Mouse (Mus musculus): ENCODE measurements around the gene Elovl1.
A peak's percentile ranks its signal among the peaks of the same experiment; 100 is the strongest.

Elovl1 gene

DNA sequence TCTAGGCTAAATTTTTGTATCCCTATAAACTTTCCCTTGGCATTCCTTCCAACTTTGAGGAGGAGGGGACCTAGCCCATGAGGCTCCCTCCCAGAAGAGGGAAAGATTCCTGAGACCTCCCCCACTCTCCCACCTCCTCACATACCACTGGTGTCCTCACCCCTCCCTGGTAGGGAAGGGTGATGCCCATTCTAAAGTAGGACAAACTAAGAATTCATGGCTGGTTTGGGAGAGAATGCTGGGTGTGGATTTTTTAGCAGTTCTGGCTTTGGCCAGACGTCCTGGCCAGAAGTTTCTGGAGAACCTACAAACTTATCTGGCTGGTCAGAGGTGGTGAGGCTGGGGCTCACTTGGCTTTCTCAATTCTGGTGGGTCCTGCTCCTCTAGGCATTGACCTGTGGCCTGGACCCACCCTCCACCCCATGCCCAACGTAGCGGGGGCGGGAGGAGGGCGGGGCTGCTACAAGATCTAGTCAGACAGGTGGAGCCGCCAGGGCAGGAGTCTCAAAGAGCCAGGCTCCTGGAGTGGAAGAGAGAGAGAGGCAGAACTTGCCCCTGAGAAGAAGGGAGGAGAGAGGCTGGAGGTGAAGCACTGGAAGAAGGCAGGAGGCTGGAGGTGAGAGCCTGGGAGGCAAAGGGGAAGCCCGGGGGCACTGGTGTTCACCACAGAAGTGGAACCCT, 1.5 kb downstream of the Elovl1 start:
- DNase-seq: peak; percentile 58

DNA sequence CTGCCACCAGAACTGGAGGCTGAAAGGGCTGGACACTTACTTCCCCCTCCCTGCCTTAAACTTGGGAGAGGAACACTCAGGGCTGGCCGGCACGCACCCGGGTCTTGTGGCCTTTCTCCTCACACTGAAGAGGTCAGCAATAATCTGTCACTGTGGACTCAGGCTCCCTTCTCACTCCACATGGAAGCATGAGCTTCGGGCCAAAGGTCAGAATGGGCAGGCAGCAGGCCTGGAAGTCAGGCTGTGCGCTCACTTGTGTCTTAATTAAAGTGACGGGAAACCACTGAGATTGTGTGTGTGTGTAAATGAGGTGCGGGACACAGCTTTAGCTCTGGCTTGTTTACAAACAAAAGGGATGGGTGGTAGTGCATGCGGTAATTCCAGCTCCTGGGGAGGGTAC, 4.4 kb downstream of the Elovl1 start:
- DNase-seq: no peak

DNA sequence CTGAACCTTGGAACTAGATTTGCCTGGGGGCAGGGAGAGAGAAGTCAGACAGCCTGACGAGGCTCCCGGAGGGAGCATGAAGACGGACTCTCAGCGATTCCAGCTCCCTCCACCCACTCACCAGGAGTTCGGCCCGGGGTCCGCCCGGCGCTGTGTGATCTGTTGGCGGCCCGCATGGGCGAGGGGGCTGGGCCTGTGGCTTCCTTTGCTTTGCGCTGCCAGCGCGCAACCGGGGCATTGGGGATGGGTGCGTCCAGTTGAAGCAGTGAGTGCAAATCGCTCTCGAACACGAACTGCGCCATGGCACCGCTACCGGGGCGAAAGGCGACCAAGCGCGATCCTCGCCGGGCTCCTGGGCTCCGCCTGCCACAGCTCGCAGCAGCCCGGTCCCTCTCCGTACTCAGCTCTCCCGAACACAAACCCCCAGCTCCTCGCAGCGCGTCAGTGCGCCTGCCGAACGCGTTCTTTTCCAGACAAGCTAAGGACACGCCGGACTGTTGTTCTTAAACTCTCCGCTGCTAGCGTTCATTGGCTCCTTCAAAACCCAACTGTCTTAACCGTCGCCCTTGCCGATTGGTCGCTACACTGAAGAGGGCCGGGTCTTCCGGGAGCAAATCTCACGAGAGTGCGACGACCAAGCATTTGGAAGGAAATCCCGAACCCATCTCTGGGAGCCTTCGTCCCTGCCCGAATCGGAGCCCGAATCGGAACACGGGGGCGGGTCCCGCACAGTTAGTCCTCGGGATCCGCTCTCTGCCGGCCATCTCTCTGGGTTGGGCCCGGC, 9.1 kb downstream of the Elovl1 start, which contains the start of gene Cdc20:
TSS of gene Cdc20 (minus strand) at position 533 of the 784 bp plus-strand sequence.
- peak; percentile 88 for DNase-seq

DNA sequence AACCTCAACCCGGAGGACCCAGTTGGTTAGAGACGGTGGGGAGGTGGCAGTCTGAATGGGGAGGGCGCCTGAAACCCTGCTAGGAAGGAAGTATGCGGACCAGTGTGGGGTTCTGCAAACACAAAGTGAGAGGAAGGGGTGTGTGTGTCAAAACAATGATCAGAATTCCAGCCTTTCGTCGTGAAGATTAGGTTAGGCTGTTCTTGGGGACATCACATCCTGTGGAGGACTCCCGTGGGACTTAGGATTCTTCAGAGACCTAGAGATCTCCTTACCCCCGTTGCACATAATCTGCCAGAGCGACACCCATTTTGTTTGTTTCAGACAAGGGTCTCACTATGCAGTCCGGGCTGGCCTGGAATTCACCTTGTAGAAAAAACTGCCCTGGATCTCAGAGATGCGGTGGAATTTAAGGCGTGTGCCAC, 9.9 kb downstream of the Elovl1 start:
- DNase-seq: peak; percentile 32

DNA sequence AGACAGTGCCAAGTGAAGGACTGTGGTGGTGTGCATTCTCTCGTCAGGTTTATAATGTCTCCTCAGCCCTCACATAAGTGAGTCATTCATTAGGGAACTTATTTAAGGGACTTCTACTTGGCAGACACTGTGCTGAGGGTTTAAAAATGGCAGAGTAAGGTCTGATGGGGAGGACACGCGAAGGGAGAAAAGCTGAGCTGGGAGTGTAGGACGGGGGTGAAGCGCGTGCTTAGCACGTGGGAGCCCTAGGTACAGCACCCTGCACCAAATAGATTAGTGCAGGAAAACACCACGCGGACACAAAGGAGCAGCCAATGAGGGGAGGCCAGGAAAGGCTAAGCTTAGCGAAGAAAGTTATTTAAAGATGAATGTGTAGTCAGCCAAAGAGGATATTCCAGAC, 17.2 kb downstream of the Elovl1 start:
- no peak for DNase-seq

DNA sequence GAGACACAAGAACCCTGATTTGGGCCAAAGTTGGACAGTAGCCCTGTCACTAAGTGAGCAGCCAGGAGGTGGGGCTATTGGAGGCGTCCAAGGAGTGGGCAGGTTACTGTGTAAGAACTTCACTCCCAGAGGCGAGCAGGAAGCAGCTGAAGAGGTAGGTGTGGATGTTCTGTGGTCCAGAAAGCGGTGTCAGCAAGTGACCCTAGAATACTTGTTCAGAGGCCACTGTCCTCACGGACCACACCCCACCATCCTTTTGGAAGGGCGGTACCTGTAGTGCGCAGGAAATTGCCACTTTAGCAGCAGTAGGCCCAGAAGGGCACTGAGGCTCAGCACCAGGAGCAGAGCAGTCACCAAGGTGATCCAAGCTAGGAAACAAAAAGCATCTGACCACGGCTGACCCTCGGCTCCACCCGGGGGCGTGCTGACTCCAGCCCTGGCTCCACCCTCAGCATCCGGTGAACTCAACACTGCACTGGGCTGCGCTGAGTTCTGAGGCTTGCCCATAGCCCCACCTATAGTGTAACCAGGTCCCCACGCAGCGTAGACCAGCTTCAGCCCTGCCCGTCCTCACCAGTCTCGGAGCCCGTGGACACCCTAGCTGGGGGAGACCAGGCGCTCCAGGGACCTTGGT, 18.0 kb downstream of the Elovl1 start:
- DNase-seq: peak; percentile 67

DNA sequence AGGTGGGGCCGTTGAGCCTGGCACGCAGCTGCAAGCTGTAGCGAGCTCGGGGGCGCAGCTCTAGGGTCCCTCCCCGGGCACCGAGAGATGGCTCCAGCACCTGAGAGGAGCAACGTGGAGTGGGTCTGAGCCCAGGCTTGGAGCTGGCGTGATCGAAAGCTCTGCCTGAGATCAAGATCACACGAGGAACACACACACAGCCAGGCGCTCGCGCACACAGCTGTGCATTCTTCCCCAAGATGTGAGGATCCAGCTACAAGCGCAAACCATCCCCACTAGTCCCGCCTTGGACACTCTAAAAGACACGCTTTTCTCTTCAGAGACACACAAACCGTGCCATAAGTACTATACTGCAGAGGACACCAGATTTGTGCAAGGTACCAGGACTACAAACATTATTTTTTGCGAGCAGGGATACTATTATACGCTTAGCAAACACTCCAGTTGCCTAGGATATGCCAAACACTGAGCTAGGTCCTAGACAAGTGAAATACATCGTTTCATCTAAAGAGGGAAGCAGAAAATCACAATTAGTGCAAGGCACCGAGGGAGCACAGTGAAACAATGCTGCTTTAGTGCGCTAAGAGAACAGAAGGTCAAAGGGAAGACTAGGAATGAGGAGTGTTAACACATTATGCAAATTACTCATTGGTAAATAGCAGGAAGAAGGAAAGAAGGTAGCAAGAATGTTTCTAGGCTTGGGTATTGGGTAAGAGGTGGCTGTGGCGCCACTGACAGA, 18.7 kb downstream of the Elovl1 start:
- DNase-seq: no peak

DNA sequence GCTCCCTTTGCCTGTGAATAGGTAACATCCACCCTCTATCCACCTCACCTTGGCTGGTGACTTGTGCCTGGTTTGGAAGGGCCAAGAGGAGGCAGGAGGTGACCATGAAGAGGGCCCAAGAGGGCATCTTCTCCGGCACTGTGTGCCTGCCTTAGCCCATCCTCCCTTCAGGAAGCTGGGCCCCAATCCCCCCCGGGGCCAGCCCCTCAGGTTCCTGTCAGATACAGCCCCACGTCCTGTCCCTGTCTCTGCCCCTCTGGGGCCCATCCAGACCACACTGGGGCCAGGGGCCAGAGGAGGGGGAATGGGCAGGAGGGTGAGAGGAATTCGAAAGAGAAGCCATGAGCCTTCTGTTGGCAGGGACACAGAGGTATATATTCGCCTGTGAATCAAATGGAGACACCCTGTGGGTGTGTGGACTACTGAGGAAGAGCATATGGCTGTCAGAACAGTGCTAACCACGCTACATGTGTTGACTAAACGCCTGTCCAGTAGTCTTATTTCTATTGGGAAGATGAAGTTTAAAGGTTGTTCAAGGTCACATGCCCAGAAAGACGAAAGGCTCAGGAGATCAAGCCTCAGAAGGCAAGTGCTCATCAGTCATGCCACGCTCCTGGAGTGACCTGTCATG, 29.6 kb downstream of the Elovl1 start, which contains the start of gene Mpl:
TSS of gene Mpl (minus strand) at position 169 of the 631 bp plus-strand sequence.
- no peak for DNase-seq

DNA sequence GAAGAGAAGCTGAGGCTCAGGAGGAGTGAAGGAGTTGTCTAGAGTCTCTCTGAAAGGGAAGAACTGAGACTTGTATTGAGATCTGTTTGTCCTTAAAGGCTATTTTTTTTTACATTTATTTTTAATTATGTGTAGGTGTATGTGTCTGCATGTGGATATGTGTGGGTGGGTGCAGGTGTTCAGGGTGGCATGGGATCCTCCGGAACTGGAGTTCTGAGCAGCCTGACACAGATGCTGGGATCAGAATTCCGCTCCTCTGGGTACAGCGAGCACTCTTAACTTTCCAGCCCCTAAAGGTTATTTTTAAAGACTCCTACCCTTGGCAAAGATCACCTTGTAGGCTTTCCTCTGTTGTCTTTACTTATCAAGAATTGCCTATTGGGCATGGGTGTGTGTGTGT, 37.1 kb downstream of the Elovl1 start:
- DNase-seq: no peak

DNA sequence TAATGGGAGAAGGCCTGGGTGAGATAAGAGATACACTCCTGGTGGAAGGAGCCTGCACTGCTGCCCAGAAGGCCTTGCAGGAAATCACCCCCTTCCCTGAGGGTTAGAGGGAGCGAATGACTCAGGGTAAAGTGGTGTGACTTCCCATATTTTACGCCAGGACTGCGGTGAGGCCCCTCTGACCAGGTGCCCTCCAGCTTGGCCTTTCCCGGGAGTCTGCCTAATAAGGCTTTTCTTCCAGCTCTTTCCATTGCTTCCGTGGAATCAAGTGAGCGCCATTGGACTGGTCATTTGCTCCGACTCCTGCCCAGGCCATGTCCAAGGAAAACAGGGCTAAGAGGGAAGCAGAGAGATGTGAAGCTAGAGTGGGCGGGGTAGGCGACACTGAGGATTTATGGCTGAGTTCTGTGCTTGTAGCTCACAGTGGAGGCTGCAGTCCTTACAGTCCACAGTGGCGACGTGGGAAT, 37.8 kb downstream of the Elovl1 start:
- DNase-seq: no peak

DNA sequence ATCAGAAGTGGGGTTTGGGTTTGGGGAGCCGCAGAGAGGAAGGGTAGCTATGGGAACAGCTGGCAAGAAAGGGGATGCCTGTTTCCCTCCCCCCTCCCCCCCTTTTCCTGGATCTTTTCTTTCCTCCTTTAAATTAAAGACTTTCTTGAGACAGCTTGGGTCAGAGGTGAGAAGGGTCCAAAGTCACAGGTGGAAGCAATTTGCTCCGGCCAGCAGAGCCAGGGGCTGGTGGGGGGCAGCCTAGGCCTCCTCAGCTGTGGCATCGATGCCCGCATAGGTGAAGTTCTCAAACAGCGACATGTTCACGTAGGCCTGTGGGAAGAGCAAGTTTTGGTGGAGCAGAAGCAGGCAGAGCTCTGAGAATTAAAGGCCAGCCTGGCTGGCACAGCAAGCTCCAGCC, 43.4 kb downstream of the Elovl1 start:
- DNase-seq: no peak

DNA sequence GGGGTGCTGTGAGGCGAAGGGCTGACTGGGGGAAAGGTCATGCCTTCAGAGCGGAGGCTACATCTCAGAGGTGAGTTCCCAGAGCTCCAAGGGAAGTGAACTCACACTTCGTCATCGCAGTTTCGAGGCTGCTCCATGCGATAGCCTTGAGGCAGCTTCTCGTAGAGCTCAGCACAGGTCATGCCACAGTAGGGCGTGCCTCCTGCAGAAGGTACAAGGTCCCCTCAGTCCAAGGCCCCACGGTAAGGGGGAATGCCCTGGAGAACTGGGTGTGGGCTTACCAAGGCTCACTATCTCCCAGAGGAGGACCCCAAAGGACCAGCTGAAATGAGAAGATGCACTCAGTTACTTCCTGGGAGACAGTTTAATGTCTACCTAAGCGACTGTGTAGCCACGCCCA, 44.8 kb downstream of the Elovl1 start:
- no peak for DNase-seq

DNA sequence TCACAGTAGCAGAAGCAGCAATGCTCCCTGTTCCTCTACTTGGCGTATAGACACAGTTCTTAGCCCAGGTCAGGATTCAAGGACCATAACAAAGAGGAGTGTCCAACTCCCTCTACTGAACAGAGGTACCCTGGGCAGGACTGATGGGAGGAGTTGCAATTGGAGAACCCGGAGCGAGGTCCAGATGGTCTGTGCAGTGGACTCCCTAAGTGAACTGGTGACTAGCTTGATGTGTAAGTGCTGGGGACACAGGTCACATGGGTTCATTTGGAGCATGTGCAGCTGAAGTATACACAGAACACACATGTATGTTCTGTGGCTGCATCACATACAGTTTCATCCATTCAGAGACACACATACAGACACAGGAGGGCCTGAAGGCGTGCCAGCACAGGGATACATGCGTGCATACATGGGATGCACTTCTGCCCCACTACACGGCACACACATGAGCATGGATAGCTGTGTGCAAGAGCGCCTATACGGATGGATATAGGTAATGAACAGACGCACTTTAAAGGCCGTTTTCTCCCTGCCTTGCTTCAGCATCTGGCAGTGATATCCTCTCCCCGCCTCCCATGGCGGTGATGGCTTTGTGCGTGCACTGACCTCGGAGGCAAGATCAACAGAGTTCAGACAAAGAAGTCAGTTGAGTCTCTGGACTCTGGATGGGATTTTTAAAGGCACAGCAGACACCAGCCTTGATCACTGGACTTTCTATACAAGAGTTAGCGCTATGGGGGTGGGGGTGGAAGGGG, 49.1 kb downstream of the Elovl1 start:
- DNase-seq: no peak
